Mouse (Mus musculus) cerebellum, adult 9-11 months (tissue): ENCODE results near the gene Glt6d1.
"Not testable (repeated sequence)": the region's sequence is repeated elsewhere in the genome, so short reads cannot be mapped to it uniquely, and the experiment has no call there.

ENCODE experiments used
- DNase-seq: peaks from one replicate; pipeline ENCODE4 v3.0.0; 2022

Gene Glt6d1

GRCm38 (mm10) chr2:25815748-25816147 lies at the start of gene Glt6d1:
TSS of gene Glt6d1 (minus strand) at chr2:25815848.
- not testable (repeated sequence) for DNase-seq

DNA sequence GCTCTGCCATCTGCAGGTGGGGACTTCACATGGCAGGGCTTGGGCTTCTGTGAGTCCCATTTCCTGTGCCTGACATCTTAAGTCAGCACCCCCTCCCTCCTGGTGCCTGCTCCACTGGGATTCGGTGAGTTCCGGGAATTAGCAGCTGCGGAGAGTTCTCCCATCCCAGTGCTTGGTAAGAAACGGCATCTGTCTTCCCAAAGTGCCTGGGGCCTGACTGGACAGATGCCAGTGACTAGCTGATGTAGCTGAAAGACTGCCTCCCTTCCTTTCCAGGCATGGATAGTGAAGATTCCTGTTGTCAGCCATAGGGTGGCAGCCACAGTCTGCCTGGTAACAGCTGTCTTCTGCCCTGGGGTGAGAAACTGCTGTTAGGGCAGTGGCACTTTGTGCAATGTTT lies 49.8 kb upstream of the Glt6d1 start:
- peak; percentile 60 for DNase-seq

GRCm38 (mm10) chr2:25864230-25864629 lies 48.6 kb upstream of the Glt6d1 start:
- DNase-seq: peak; percentile 54

DNA sequence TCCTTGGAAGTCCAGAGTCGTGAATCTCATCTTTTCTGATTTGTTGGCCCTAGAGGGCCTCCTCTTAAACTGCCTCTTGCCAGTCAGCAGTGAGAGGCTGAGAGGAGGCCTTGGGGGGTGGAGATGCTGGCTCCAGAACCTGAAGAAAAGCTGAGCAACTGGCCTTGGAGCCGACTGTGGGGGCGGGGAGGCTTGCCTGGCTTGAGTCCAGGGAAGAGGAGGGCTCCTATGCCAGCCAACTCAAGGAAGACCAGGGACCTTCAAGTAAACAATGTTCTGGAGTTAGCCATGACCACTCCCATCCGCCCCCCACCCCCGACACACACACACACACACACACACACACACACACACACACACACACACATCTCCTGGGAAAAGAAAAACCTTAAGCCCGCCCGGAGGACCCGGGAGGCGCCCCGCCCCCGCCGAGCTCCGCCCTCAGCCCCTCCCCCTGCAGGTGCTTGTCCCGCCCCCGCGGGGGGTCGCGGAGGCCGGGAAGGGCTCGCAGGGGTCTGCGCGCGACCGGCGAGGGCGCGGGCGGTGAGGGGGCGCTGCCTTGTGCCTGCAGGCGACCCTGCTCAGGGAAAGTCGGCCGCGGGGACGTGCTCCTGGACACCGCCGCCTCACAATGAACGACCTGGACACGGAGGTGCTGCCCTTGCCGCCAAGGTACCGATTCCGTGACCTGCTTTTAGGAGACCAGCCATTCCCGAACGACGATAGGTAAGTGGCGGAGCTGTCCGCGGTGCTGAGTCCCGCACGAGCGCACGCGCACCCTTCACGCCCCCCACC lies 47.9 kb upstream of the Glt6d1 start, which contains the start of gene Kcnt1:
Gene Kcnt1, plus strand, starts transcription at position 398 of the 795 bp plus-strand sequence.
- DNase-seq: peak; percentile 77

DNA sequence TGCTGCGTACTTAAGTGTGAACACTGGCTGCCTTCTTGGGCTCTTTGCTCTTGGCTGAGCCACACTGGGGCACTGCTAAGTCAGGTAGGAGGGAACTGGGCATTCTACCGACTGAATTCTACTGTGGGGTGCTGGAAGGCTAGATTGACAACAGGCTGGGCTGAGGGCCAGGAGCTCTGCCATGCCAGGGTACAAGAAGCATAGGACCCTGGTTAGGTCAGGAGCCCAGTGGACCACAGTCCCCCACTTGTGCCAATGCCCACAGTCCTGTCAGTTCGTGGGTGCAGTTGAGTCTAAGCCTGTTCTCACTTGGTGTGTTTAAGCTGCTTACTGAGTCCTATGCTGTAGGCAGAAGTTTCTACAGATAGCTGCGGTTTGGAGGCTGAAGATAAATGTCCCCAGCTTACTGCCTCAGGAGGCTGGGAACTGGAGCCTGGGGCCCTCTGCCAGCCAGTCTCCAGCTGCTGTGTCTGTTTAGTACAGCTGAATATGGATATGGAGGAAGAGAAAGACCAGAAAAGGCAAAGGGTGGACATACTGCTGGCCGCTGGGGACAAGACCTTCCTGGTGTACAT lies 47.1 kb upstream of the Glt6d1 start:
- DNase-seq: peak; percentile 65

GRCm38 (mm10) chr2:25862038-25862437 lies 46.4 kb upstream of the Glt6d1 start:
- peak; percentile 63 for DNase-seq

DNA sequence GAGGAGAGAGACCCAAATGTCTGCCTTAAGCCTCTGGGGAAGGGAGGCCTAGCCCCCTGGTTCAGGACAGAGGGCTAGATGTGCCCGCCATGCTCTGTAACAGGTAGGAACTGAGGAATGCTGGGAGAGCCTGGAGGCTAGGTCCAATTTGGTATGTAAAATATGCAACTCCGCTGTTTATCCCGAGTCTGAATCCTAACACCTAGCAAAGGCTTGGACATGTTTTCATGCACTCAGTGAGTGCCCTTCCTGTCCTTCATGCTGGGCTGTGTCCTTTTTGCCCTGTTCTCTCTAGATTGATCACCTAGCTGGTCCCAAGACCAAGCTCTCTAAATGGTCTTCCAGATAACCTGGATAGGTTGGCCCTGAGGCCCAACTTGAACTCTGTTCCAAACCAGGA lies 44.2 kb upstream of the Glt6d1 start:
- no peak for DNase-seq

DNA sequence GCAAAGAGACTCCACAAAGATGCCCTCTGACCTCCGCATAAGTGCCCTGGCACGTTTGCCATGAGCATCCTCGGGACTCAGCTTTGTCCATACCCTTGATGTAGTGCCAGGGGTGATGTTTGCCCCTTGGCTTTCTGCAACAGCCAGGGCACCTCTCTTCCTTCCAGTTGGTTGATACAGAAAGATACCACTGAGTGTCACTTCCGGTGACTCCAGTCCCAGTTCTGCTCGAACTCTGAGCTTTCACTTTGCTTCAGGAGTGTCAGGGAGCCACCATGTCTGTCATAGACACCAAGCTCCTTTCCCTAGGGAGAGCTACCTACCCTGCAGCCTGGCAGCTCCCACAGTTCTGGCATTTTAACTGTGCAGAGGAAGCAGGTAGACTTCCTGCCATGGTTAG lies 38.4 kb upstream of the Glt6d1 start:
- DNase-seq: no peak

GRCm38 (mm10) chr2:25852626-25853025 lies 37.0 kb upstream of the Glt6d1 start:
- peak; percentile 47 for DNase-seq

DNA sequence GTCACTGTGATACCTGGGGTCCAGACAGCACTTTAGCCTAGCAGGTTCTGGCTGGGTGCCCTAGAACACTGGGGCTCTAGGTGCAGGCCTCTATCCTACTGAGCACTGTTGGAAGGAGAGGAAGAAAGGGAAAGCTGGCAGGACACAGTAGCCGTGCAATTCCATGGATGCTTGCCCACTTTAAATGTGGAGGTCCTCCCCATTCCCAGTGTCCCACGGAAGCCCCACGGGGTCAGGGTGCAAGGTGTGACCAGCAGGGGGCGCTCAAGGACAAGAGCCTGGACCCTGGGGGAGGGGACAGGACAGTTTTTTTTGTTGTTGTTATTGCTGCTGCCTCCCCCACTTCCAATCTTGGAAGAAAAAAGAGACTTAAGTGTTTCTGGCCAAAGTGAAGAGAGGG lies 34.7 kb upstream of the Glt6d1 start:
- DNase-seq: peak; percentile 68

DNA sequence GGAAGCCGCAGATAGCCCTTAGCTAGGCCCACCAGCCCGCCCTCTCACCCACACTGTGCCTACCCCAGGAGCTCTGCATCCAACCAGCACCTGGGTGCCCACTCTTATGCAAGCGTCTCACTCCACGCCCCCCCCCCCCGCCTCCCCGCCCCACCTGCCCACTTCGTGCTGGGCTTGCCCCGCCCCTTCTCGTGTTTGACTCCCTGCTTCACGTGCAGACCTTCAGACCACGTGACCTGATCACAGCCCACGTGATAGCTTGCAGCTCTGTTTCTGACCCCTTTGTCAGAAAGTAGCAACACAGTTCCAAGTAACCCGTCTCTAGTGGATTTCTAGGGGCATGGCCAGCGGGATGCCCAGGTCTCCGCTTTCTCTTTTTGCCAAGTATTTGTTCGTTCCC lies 31.6 kb upstream of the Glt6d1 start, which contains the start of gene Sohlh1:
Gene Sohlh1, minus strand, starts transcription at position 23 of the 400 bp plus-strand sequence.
- DNase-seq: no peak

- no peak for DNase-seq
Measured at GRCm38 (mm10) chr2:25846516-25846915, 30.9 kb upstream of the Glt6d1 start.

- no peak for DNase-seq
Measured at GRCm38 (mm10) chr2:25844097-25844496, 28.4 kb upstream of the Glt6d1 start.

DNA sequence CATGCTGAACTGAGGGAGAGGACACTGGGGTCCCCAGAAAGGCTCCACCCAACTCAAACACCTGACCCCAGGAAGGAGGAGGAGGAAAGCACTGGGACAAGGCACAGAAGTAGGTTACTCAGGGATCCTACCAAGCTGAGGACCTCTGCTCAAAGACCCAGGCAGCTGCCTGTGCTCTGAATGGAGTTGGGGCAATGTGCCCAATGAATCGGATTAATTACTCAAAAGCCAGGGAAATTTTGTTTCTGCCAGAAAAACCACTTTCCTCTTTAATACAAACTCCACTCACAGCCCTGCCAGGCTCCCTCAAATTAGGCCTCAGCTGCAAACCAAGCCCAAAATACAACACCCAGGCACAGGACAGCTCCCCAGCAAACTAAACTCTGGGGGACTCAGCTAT lies 27.1 kb upstream of the Glt6d1 start:
- no peak for DNase-seq

- DNase-seq: no peak
Measured at GRCm38 (mm10) chr2:25842161-25842560, 26.5 kb upstream of the Glt6d1 start.

DNA sequence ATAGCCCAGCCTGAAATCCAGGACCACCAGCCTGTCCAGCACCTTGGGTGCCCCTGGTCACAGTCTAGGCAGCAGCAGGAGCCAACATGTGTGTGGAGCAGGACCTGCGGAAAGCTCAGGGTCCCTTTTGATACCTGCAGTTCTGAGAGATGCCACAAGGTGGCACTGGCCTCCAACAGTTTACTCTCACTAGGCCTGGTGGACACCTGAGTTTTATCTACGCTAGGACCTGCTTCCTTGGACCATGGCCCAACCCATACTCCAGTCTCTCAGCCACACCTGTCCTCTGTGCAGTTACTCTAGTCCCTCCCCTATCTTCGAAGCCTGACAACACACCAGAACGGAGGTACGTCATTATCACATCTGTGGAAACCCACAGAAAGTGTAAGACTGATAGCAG lies 20.6 kb upstream of the Glt6d1 start:
- peak; percentile 82 for DNase-seq

GRCm38 (mm10) chr2:25830786-25831185 lies 15.1 kb upstream of the Glt6d1 start:
- DNase-seq: no peak

DNA sequence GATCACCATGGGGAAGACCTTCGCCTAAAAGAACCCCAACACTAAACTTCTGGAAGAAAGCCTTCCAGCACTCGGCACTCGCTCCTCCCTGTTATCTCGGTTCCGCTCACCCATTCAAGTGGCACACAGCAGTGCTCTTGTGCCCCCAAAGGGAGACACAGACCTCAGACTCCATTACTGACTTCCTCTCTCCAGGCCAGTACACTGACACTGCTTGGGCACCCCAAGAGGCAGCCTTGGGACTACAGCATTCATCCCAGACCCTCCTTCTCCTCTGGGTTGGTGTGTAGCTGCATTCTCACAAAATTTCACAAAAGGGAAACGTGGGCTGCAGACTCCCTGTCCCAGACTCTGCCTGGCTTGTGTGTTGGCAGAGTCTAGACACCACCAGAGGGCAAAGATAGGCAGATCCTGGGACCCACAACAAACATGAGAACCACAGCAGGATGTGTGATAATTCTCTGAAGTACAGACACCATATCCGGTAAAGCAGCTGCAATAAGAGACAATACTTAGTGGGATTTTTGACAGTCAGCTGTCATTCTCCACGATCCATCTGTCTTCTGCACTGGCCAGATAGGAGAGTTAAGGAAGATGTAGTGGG lies 12.8 kb upstream of the Glt6d1 start:
- no peak for DNase-seq

DNA sequence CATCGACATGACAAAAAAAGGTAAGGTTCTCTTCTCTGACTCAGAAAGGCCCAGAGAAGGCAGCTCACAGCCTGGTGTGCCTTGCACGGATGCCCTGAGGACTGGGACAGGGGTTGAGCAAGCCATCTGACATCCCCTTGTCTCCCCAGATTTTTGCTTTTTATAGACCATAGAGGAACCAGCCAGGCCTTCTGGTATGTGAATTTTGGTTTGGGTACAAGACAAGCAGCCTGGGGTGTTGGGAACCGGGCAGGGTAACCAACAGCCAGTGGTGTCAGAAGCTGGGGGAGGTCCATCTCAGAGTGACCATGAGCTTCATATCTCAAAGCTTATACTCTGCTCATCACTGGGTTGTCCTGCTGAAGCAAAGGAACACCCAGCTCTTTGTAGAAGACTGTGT lies 9.1 kb upstream of the Glt6d1 start:
- no peak for DNase-seq

GRCm38 (mm10) chr2:25822806-25823205 lies 7.2 kb upstream of the Glt6d1 start, which contains the start of gene Lcn9:
TSS of gene Lcn9 (plus strand) at chr2:25823153.
- no peak for DNase-seq

DNA sequence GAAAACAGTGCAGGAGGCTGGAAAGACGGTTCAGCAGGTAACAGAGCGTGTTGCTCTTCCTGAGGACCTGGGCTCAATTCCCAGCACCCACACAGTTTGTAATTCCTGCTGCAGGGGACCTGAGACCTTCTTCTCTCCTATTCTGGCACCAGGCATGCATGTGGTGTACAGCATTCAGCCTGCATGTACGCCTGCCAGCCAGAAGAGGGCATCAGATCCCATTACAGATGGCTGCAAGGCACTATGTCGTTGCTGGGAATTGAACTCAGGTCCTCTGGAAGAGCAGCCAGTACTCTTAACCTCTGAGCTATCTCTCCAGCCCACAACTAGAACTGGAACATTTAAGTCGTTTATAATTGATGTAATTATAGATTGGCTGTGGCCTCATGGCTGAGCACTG lies 2.3 kb downstream of the Glt6d1 start:
- no peak for DNase-seq

GRCm38 (mm10) chr2:25811711-25812110 lies 3.9 kb downstream of the Glt6d1 start:
- no peak for DNase-seq

- no peak for DNase-seq
Measured at GRCm38 (mm10) chr2:25798065-25798464, 17.6 kb downstream of the Glt6d1 start.

- no peak for DNase-seq
Measured at GRCm38 (mm10) chr2:25797635-25798034, 18.0 kb downstream of the Glt6d1 start.
